Mouse (Mus musculus) thymus, adult 2 months (tissue): Measurements from ENCODE around the gene Dnttip2.

ENCODE experiments used
- CTCF ChIP-seq: fragments of 200-500 bp; IDR thresholded peaks from 2 replicates; pipeline ENCODE4 v1.5.1; 2012; ENCODE audit warnings: mild to moderate bottlenecking, control low read depth, low read length, moderate library complexity, borderline replicate concordance; ENCODE audit not compliant: control insufficient read depth, poor library complexity, insufficient read depth; ENCODE audit errors: extremely low read depth
- POLR2A ChIP-seq: fragments of 200-500 bp; IDR thresholded peaks from 2 replicates; pipeline ENCODE4 v1.6.1; 2012; ENCODE audit warnings: mild to moderate bottlenecking, low read length, control low read depth, moderate library complexity; ENCODE audit not compliant: control insufficient read depth, poor library complexity, insufficient read depth; ENCODE audit errors: extremely low read depth

GRCm38 (mm10) chr3:122290696-122291095, 16.5 kb downstream of the Dnttip2 start:
- TF ChIP-seq CTCF (no peak), POLR2A (no peak)
